Mouse (Mus musculus) urinary bladder, postnatal 14 days (tissue): ENCODE data around the gene Mfap4.

Experiments
- DNase-seq: peaks from one replicate; pipeline ENCODE4 v3.0.0; 2021; ENCODE audit warnings: low spot score

Mfap4 gene

DNA sequence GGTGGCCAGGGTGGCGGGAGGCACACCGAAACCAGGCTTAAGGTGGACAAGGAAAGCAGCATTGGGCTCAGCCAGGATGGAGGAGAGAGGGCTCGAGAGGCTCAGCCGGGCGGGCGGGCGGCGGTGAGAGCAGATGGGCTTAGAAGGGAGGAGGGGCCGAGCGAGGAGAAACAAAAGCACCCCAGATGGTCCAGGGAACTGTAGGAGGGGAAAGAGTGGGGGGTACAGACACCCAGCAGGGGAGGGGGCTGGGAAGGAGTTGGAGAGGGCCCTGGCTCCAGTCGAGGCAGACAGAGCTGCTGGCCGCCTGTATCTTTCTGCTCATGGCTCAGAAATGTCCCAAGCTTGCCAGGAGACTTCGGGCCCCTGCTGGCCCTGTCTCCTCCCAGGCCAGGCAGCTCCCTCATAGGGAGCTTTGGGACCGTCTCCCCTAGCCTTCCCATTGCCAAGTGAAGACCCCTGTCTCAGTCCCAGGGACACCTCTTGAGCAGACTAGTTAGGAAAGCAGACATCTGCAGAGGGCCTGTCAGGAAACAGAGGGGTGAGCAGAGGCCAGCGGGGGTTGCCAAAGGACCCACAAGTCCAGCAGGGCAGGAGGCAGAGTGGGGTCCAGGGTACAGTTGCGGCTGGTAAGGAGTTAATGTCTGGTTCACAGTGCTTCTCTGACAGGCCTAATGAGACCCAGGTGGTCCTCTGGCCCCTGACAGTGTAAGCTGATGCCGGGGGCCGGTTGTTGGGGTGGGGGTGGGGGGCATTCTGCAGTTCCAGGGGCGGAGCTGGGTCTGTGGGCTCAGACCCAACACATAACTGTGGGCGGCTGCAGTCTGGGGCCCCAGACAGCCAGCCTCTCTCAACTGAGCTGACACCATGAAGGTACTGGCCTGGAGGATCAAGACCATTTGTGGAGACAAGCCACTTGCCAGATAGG lies at the start of gene Mfap4:
Mfap4 (plus strand) TSS at position 819 of the 928 bp plus-strand sequence.
- DNase-seq: peak; percentile 52

DNA sequence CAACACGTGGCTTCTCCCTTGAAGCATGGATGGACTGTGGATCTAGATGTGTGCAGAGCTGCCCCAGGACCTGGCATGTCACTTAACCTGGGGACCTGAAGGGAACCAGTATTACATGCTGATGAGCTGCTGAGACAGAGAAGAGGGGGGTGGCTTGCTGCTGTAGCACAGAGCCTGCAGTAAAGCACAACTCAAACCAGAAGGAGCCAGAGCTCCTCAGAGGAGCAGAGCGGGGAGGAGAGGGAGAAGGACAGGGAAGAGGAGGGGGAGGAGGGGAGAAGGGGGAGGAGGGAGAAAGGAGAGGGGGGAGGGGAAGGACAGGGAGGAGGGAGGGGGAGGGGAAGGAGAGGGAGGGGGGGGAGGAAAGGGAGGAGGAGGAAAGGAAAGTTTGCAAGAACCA lies 48.9 kb upstream of the Mfap4 start:
- no peak for DNase-seq

DNA sequence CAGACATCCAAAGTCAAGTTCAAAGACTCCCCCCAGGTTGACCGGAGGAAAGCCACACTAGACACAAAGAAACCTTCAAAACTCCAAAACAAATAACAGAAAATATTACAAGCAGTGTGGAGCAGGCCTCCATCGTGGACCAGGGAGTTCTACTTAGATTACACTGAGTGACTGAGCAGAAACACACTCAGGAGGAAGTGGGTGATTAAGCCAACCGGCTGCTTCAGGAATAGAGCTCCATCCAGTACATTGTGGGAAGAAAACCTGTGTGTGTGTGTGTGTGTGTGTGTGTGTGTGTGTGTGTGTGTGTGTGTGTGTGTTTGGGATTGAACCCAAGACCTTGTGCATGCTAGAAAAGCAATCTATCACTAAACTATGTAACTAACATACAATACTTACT lies 46.1 kb upstream of the Mfap4 start:
- DNase-seq: no peak

DNA sequence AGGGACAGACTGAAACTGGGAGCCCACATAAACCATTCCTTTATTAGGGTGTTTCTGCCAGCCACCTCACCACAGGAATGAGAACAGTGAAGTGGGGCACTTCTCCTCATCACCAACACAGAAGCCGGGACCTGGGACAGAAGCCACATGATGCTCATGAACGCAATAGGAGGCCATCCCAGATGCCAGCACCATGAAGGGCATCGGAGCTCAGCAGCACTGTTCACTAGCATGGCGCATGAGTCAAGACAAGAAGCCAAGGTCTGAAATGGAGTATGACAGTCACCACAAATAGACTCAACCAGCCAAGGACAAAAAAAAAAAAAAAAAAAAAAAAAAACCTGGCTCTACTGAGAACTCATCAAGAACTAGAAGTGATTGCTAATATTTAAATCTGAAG lies 44.8 kb upstream of the Mfap4 start:
- DNase-seq: no peak

GRCm38 (mm10) chr11:61441670-61442069 lies 43.6 kb upstream of the Mfap4 start:
- no peak for DNase-seq

GRCm38 (mm10) chr11:61443807-61444206 lies 41.4 kb upstream of the Mfap4 start:
- no peak for DNase-seq

- no peak for DNase-seq
Observed at GRCm38 (mm10) chr11:61447296-61447695, 37.9 kb upstream of the Mfap4 start.

DNA sequence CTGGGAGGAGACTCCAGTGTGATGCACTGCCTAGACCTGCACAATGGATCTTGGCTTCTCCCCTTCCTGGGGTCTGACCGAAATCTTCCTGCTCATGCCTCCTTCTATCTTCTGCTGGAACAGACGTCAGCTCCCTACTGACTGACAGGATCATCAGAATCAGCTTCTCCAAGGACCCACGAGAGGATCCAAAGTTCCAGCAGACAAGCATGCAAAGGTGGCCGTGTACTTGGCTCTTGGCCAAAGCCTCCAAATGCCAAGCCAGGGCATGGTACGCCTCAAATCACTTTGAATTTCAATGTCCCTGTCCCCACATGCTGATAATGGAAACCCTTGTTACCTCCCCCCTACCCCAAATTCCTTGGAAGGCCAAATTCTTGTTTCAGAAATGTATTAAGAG lies 37.2 kb upstream of the Mfap4 start:
- no peak for DNase-seq

DNA sequence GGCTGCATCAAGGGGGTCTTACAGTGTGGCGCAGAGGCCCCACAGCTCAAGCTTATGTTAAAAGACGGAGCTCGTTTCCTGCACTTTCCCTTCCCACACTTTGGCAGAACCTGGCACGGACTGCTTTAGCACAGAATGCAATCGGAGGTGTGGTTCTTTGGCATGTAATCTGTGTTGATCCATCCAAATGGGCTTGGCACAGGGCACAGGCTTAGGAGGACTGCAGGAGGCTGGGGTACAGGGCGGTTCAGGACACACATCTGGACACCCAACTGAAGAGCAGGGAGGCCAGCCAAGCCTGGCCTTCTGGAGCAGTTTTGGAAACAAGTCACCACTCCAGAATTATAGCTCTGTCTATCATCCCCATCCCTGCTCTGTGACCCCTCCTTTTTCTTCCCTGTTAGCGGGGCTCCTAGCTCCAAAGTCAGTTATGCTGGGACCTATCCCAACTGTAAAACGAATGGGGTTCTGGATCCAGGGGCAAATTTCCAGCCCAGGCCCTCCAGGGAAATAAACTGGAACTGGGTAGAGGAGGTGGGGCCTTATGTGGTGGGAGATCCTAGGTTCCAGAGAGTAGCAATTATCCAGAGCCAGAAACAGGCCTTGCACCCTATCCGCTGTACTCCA lies 36.5 kb upstream of the Mfap4 start:
- peak; percentile 26 for DNase-seq

DNA sequence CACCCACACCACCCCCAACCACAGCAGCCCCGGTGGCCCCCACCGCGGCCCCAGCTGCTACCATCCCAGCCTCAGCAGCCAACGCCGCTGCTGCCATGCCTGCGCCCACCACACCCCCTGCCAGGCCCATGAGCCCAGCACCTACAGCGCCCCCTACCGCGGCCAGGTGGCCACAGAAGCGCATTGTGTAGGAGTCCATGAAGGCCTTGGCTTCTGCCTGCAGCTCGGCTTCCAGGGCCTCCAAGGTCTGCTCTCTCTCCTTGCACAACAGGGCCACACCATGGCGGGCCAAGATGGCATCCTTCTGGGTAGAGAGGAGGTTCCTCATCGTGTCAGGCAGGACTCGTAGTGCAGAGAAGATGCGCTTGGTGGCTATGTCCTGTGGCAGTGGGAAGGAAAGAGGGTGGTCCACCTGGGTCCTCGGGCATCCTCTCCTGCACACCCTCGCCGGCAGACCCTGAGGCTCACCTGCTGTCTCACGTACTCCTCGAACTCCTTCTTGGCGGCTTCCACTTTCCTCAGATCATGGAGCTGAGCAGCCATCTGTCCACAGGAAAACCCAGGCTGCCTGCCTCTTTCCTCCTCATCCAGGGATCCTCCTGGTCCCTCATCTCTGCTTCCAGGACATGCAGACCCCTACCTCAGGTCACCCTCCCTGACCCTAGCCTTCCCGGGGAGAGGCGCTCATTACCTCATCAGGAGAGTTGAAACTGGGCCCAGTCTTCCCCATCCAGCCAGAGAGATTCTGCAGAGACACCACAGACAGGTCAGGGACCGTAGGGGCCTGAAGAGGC lies 35.5 kb upstream of the Mfap4 start:
- DNase-seq: no peak

- no peak for DNase-seq
Observed at GRCm38 (mm10) chr11:61464071-61464470, 21.2 kb upstream of the Mfap4 start.

DNA sequence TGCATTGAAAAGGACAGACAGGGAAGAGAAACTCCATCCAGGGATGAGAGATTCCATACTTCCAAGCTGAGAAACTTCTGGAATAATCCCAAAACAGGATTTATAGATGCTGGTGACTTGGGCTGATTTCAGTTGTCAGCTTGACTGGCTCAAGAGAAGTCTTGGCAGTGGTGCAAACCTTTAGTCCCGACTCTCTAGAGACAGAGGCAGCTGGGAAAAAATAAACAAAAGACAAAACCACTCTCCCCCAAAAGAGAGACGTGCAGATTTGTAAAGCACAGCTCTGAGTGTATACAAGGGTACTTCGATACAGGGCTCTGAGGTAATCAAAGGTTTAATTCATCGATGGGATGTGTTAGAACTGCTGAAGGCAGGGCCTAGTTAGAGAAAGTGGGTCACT lies 19.8 kb upstream of the Mfap4 start:
- DNase-seq: no peak

- no peak for DNase-seq
Observed at GRCm38 (mm10) chr11:61468534-61468933, 16.7 kb upstream of the Mfap4 start.

- DNase-seq: no peak
Observed at GRCm38 (mm10) chr11:61469317-61469917, 15.8 kb upstream of the Mfap4 start.

- DNase-seq: no peak
Observed at GRCm38 (mm10) chr11:61470880-61471279, 14.4 kb upstream of the Mfap4 start.

- no peak for DNase-seq
Observed at GRCm38 (mm10) chr11:61473630-61474029, 11.6 kb upstream of the Mfap4 start.

DNA sequence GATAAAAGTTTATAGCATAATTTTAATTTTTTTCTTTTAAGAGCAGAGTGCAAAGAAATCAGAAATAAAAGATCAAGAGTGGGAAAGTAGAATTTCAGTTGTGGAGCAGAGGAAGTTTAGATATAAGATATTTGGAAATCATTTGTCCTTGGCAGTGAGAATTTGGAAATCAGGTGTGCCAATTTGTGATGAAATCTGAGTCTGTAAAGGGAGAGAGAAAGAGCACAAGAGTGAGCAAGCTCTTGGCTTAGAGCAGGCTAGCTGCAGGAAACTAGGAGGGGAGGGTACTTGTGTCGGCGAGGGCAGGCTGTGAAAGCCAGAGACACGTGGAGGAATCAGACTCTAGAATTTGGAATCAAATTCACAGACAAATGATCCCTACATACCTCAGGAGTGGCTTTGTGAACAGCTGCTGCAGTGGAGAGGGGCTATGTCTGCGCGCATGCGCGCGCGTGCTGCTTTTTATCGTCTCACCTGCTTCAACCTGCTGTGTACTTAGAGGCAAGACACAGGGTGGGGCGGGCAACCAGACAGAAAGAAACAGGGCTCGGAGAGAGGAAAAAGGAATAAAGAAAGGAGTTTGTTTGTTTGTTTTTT lies 8.3 kb upstream of the Mfap4 start:
- DNase-seq: no peak

GRCm38 (mm10) chr11:61477566-61478508 lies 7.4 kb upstream of the Mfap4 start:
- no peak for DNase-seq

DNA sequence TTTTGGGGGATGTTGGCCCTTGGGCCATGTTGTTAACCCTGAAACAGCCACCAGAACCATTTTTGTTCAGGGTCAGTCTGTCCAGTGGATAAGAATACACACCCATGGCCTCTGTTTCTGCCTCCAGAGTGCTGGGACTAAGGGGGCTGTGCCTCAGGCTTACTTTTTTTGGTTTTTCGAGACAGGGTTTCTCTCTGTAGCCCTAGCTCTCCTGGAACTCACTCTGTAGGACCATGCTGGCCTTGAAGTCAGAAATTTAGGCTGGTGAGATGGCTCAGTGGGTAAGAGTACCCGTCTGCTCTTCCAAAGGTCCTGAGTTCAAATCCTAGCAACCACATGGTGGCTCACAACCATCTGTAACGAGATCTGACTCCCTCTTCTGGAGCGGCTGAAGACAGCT lies 6.4 kb upstream of the Mfap4 start:
- DNase-seq: no peak

DNA sequence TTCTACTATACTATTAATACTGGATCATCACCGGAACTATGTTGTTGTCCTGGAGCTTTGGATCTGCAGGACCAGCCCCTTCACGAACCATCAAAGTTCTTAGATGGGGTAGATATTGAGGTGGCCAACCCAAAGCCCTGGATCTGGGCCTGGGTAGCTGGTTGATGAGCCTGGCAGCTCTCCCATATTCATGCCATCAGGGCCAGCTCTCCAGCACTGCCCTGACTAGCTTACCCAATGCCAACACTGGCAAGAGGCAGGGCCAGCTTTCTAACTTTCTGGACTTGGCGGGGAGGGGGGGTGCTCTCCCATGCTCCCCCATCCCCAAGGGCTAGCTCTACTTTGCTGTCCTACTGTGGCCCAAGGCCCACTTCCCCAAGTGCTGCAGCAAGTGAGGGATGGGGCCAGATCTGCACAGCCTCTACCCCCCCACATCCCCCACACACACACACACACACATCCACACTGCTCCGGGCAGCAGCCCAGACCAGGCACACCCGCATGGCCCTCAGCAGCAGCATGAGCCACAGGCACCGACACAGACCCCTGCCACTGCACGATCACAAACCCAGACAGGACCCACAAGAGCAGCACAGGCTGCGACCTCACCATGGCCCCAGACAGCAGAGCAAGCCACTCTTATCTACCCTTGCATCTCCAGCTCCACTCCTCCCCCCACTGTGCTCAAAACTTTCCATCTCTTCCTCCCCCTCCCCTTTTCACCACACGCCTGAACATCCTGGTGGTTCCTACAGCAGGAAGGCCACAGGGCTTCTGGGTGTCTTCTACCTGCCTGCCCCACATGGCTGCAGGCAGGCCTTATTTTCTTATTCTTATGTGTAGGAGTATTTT lies 3.8 kb upstream of the Mfap4 start:
- DNase-seq: no peak
